Mouse (Mus musculus) heart, adult 2 months (tissue): ENCODE measurements at regions not wholly inside any gene's neighbourhood (a gene's known extent, or its start where the extent isn't known, plus 50 kb on each side); places are given as distances from the start of the nearest gene placed in this dataset.

Experiments
- DNase-seq, 2 experiments: peaks; one replicate each; pipeline ENCODE4 v3.0.0; 2021
- H3K27ac ChIP-seq: fragments of 200-600 bp; 2 replicates; pipeline ENCODE4 v1.8.1; 2022
- H3K27me3 ChIP-seq: fragments of 200-500 bp; 2 replicates; pipeline ENCODE4 v1.6.1; 2012; ENCODE audit warnings: mild to moderate bottlenecking, low read length, inconsistent platforms, mixed read lengths; ENCODE audit not compliant: control insufficient read depth, insufficient read depth
- H3K36me3 ChIP-seq: fragments of 200-500 bp; 2 replicates; pipeline ENCODE4 v1.6.1; 2012; ENCODE audit warnings: low read length, inconsistent platforms; ENCODE audit not compliant: control insufficient read depth, insufficient read depth
- H3K4me1 ChIP-seq: fragments of 200-500 bp; 2 replicates; pipeline ENCODE4 v1.6.1; 2011; ENCODE audit warnings: low read length; ENCODE audit not compliant: control insufficient read depth, insufficient read depth
- H3K4me3 ChIP-seq: fragments of 200-600 bp; 2 replicates; pipeline ENCODE4 v1.8.1; 2022
- H3K79me2 ChIP-seq: fragments of 200-500 bp; replicated peaks from 2 replicates; pipeline ENCODE4 v1.6.1; 2012; ENCODE audit warnings: mild to moderate bottlenecking, inconsistent platforms, low read length, moderate library complexity, mixed read lengths; ENCODE audit not compliant: control insufficient read depth, insufficient read depth
- H3K9ac ChIP-seq: fragments of 200-500 bp; 2 replicates; pipeline ENCODE4 v1.6.1; 2012; ENCODE audit warnings: low read depth, mild to moderate bottlenecking, control low read depth, inconsistent platforms, low read length, mixed read lengths
- CTCF ChIP-seq: fragments of 200-600 bp; IDR thresholded peaks from 2 replicates; pipeline ENCODE4 v1.8.1; 2022; ENCODE audit warnings: antibody characterized with exemption, mild to moderate bottlenecking, moderate library complexity
- EP300 ChIP-seq: fragments of 200-500 bp; IDR thresholded peaks from 2 replicates; pipeline ENCODE4 v1.6.1; 2011; ENCODE audit warnings: low read depth, low read length, control low read depth; ENCODE audit not compliant: insufficient read depth
- POLR2A ChIP-seq: fragments of 200-500 bp; IDR thresholded peaks from 2 replicates; pipeline ENCODE4 v1.6.1; 2011; ENCODE audit warnings: mild to moderate bottlenecking, low read depth, low read length, control low read depth; ENCODE audit not compliant: insufficient read depth
- WGBS: fragments of 180-500 bp; shearing (Covaris S2); methylation state at CpG from one replicate; pipeline ENCODE4 v1.1.7; 2018; 5-methylcytosine and 5-hydroxymethylcytosine counted together
- intact Hi-C: fragments of 180-260 bp; cut with DNase I; formaldehyde crosslinking; loops from one replicate; pipeline ENCODE4 v1.15.1; 2025

DNA sequence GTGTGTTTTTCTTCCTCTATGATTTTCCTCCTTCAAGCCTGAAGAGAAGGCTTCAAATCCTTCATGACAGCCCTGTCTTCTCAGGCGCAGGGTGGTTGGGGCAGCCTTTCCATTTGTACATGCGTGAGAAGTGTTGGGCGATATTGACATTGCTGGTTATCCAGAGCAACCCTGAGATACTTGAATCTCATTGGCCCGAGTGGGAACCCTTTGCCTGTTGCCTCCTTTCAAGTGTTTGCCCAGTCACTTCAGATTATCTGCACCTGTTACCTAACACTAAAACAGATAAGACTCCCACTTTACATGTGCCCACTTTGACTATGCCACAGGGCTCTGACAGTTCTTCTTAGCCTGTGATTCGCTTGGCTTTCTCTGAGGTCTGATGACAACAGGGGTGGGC is 258.3 kb downstream of the Sox2 start:
- WGBS: 63% methylated on average over 5 of the region's 5 CpGs

DNA sequence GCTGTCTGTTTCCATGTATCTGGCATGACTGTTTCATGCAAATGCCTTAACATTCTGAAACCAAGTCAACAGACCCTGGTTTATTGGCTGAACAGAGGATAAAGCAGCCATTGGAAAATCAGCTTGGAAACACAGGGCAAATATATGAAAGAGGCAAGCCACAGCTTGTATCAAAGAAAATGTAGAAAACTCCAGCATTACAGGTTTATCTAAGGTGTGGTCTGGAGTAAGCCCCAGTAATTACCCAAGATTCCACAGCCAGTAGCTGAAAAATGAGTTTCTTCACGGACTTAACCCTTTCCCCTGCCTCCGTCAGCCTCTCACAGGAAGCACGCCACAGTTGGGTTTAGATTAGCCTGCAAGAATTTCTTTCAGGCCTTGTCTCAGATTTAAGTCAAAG is 259.1 kb downstream of the Sox2 start:
- H3K9ac ChIP-seq: no peak overlapping the region
- no peaks in the 10 kb centered on the region for H3K27me3 ChIP-seq
- TF ChIP-seq EP300: no peak
- TF ChIP-seq POLR2A: no peak
- TF ChIP-seq CTCF: no peak
- no peak overlapping the region for H3K27ac ChIP-seq
- intact Hi-C loops: no loop called here
- H3K4me1 ChIP-seq: no peaks in the 10 kb centered on the region
- no peak overlapping the region for H3K4me3 ChIP-seq
- no peaks in the 10 kb centered on the region for H3K79me2 ChIP-seq
- WGBS: 77% methylated on average over 3 of the region's 3 CpGs
- no peaks in the 10 kb centered on the region for H3K36me3 ChIP-seq
- DNase-seq: no peak

More for the DNA sequence above, 258.3 kb downstream of the Sox2 start:
- H3K9ac ChIP-seq: no peak overlapping the region
- no peak overlapping the region for H3K27ac ChIP-seq
- H3K4me1 ChIP-seq: no peaks in the 10 kb centered on the region
- H3K4me3 ChIP-seq: no peak overlapping the region
- intact Hi-C loops: no loop called here
- no peaks in the 10 kb centered on the region for H3K27me3 ChIP-seq
- H3K79me2 ChIP-seq: no peaks in the 10 kb centered on the region
- TF ChIP-seq POLR2A: no peak
- no peak for TF ChIP-seq EP300
- no peak for TF ChIP-seq CTCF
- no peaks in the 10 kb centered on the region for H3K36me3 ChIP-seq
- no peak for DNase-seq

DNA sequence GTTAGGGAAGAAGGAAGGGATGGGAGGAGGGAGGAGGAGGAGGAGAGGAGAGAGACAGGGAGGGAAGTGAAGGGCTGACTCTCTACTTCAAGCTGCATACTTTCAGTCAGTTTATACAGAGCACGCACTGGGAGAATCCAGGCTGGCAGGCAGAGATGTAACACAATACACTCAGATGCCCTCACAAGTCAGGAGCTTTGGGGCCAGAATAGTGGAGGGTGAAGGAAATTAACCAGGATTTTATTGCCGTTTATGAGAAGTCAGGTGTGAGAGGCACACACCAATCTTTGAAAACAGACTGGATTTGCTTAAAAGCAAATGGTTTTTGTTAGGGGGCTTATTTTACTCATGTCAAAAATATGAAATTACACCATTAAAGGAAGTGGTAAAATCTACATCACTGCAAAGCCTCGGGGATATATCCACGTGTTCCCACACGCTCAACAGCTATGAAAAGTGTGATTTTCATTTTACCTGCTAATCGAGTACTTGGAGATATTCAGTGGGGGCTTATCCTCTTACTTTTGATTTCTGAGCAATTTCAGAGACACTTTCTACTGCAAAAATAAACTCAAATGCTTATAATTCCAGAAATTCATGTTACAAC is 268.2 kb downstream of the Sox2 start:
- TF ChIP-seq POLR2A (no peak), CTCF (no peak), EP300 (no peak)
- Histone ChIP-seq H3K27ac (no peak overlapping the region), H3K4me3 (no peak overlapping the region), H3K4me1 (no peaks in the 10 kb centered on the region), H3K36me3 (no peaks in the 10 kb centered on the region), H3K9ac (no peak overlapping the region), H3K27me3 (no peaks in the 10 kb centered on the region), H3K79me2 (no peaks in the 10 kb centered on the region)
- 58% methylated on average over 6 of the region's 6 CpGs for WGBS
- intact Hi-C loops: no loop called here
- no peak for DNase-seq

DNA sequence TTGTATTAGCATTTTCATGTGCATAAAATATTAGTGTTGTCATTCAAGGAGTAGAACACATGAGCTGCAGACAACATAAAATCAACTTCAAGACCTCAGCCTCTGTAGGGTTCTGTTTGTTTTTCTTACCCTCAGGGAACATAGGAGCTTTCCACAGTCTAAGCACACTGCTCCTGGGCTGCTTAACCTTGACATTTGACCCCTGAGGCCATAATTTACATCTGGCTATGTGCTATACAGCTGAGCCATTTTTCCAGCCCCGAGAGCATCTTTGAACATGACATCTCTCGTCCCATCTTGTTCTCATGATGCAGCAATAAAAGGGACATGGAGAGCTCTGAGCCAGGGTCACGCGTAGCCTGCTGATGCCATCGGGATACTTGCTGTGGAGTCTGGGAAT is 270.3 kb downstream of the Sox2 start:
- no peak for DNase-seq
- 84% methylated on average over 5 of the region's 5 CpGs for WGBS
- Histone ChIP-seq H3K27ac (no peak overlapping the region), H3K36me3 (no peaks in the 10 kb centered on the region), H3K4me3 (no peak overlapping the region), H3K27me3 (no peaks in the 10 kb centered on the region), H3K79me2 (no peaks in the 10 kb centered on the region), H3K4me1 (no peaks in the 10 kb centered on the region), H3K9ac (no peak overlapping the region)
- intact Hi-C loops: no loop called here
- TF ChIP-seq POLR2A: no peak
- no peak for TF ChIP-seq EP300
- TF ChIP-seq CTCF: no peak

DNA sequence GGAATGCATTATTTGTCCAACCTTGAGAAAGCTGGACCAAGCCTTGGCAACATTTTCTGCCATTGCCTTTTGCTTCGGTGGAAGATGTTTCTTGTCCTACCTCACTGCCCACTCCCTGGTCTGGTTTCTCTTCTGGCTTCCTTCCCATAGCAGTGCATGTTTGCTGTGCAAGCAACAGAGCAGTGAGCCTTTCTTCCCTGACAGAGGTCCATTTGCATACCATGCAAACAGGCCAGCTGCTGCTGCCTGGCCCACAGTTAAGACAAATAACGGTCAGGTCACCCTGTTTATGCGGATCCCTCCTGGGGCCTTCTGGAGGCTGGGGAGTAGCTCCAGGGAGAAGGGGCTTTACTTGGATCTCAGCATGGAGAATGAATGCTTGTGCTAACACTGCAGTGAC is 299.7 kb downstream of the Sox2 start:
- 37% methylated on average over 3 of the region's 3 CpGs for WGBS
- Histone ChIP-seq H3K9ac (no peak overlapping the region), H3K27ac (no peak overlapping the region), H3K4me1 (no peaks in the 10 kb centered on the region), H3K27me3 (no peaks in the 10 kb centered on the region), H3K4me3 (no peak overlapping the region), H3K79me2 (no peaks in the 10 kb centered on the region), H3K36me3 (no peaks in the 10 kb centered on the region)
- DNase-seq: no peak
- intact Hi-C loops: no loop called here
- TF ChIP-seq EP300 (no peak), CTCF (no peak), POLR2A (no peak)

DNA sequence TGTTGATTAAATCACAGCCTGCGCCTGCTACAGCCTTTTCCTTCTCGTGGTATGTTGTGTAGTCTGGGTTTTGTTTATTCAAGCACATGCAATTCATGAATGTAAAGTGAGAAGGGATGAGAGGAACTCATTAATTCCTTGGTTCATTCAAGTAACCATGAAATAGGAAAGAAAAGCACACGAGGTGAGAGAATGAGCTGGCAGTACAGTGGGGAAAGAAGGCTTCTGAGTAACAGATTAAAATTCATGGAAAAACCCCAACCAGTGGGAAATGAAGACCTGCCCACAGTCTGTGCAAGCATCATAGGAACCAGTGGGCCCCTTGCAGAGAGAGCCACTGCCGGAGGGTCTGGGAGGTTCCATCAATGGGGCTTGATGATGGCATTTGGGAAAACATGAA is 306.0 kb downstream of the Sox2 start:
- Histone ChIP-seq H3K79me2 (no peaks in the 10 kb centered on the region), H3K27me3 (no peaks in the 10 kb centered on the region; the same call in 1 of the 2 replicates), H3K9ac (no peak overlapping the region), H3K4me1 (no peaks in the 10 kb centered on the region), H3K36me3 (no peaks in the 10 kb centered on the region), H3K27ac (no peak overlapping the region), H3K4me3 (no peak overlapping the region)
- intact Hi-C loops: no loop called here
- DNase-seq: no peak
- TF ChIP-seq EP300: no peak
- TF ChIP-seq CTCF: no peak
- no peak for TF ChIP-seq POLR2A
- WGBS: 72% methylated on average over 4 of the region's 4 CpGs
